Mouse (Mus musculus): Measurements from ENCODE around the gene Pdzd3.

DNA sequence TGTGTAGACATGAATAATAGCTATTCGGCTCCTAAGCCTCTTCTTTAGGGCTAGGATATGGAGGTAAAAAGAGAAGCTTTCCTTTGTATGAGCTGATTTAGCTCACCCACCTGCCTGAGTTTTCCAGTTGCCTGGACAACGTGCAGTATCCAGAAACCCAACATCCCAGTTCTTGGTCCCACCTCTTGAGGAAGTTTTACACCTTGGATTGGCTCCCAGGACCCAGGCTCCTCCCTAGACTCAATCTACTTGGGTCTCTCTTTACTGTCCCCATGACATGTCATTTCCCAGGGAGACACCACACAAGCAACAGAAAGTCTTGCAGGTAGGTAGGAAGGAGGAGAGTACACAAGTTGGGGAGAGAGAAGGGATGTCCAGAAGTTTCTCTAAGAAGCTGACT, 10.9 kb downstream of the Pdzd3 start, which contains the start of gene Ccdc153:
- no peak for TF ChIP-seq CTCF (IDR thresholded peaks at IDR 0.05; ENCODE audit: low read depth, low read length)
- TF ChIP-seq POLR2A (IDR thresholded peaks at IDR 0.05; ENCODE audit: borderline replicate concordance, low read depth, low read length) = no peak

All from bone marrow macrophage, adult 2 months (primary cell).